Mouse (Mus musculus) cerebellum, adult 9-11 months (tissue): ENCODE data around the gene Nme9.

Experiments used
- DNase-seq: peaks from one replicate; pipeline ENCODE4 v3.0.0; 2022

Nme9 gene

DNA sequence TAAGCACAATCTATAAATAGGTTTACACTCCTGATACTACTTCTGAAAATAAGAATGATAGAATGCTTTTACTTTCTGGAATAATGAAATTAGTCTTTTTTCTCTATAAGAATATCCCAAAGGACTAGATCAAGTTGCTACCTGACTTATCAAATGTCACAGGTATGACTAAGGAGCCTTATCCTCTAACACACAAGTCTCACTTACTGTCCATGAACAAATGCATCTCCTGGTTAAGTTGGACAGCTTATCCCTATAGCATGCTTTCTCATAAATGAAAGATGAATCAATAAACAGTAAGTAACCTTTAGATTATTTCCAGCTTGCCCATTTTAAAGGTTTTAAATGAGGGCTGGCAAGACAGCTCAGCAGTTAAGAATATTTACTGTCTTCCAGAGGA, 33.4 kb downstream of the Nme9 start:
- DNase-seq: no peak

DNA sequence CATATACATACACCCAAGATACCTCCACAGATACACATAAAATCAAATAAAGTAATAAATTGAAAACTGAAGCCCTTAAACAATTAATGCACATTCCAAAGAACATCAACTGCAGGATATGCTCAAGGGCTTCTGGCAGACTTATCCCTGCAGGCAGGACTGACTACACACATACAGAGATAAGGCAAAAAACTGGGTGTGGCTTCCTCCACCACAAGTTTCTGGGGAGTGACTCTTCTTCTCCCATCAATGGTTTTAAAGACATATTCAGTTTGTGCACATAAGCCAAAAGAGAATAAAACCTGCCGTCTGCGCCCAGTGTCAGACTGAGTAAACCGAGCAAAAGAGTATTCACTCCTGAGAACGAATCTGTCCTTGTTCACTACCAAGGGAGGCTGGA, 33.9 kb downstream of the Nme9 start:
- no peak for DNase-seq

DNA sequence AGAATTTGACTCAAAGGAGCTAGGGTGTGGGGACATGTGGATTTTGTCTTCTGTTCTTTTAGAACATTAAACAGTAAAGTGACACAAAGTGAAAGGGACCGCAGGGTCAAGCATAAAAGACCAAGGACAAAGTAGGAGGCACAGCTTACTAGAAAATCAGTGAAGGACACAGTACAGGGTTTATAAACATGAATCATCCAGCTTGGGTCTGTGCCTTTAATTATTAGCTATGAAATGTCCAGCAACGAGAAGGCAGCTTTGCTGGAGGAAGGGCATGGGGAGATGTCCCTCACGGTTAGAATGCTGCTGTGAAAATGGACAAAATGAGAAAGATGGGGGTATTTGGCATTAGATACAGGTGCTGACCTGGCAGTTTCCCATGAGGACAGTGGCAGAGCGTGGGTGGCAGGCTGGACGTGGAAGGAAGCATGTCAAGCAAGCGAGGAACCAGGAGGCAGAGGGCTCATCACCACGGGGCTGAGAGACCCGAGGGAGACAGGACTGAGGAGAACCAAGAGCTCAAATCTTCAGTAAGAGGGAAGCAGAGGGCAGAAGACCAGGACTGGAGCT, 35.9 kb downstream of the Nme9 start:
- DNase-seq: no peak

DNA sequence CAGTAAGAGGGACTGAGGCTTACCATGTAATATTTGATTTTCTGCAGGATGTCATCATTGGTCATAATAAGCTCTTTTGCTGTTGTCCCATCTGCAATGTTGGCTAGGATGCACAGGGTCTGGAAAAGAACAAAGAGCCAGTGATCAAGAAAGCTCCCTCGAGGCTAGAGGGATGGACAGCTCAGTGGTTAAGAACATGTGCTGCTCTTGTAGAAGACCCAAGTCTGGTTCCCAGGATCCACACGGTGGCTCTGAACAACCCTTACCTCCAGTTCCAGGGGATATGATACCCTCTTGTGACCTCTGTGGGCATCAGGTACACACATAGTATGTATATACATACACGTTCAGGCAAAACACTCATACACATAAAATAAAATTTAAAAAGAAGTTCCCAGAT, 36.6 kb downstream of the Nme9 start:
- no peak for DNase-seq

DNA sequence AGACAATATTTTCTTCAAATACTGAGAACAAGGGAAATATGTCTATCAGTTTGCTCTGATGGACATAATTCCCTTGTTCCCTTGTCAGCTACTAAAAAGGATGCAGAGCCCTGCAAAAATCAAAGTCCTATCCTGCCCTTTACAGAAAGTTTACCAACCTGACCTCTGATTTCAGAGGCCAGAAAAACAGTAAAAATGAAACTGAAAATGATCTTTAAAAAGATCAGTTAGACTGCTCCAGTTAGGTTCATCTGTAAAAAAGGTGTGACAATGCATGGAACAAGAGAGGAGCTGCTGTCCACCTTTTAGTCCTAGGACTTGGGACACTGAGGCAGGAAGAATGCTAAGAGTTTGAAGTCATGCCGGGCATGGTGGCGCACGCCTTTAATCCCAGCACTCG, 39.8 kb downstream of the Nme9 start:
- no peak for DNase-seq

DNA sequence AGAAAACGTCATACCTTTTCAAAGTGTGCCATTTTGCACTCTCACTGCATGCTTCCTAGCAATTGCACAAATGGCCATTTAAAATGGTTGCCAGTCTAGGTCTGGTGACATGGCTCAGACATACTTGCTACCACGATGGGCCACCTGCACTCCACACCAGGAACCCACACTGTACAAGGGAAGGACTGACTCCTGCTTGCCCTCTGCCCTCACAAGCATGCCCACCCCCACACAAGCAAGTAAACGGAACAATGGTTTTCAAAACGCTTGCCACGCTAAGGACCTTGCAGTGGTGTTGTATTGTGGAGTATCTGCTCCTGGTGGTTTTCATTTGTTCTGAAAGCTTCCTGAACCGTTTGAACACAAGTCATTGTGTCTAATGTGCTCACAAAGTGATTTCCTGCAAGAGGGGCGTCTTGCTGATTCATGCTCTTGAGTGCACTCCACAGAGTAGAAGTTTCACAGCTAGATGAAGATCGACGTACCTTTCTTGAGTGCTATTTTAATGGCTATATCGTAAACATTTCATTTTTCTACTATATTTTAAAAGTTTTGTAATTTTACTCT, 41.4 kb downstream of the Nme9 start:
- no peak for DNase-seq

DNA sequence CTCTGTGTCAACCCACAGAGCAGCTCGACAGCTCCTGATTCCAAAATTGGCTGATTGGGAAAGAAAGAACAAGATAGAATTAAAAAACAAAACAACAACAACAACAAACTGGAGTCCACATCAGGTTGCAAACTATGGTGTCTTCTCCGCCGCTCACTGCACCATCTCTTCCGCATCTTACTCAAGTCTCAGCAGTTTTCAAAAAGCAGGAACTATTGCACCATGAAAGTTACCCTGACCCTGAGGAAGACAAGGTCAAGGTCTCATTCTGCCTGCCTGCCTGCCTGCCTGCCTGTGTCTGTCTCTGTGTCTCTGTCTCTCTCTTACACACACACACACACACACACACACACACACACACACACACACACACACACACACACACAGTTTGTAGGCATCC, 48.1 kb downstream of the Nme9 start:
- no peak for DNase-seq

DNA sequence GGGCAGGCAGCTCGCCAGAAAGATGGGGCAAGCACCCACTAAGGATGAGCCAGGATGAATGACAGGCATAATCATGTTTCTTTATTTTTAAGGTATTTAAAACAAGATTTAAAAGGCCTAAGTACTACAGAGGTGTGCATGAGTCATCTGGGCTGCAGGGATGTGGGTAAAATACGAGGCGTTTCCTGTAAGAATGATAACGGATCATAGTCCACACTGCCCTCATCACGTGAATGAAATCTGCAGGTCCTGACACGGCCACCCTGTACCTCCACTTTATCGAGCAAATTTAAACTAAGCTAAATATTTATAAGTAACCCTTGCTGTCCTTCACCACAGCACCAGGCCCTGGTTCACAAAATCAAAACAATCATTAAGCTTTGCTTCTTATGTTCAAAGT, 54.6 kb downstream of the Nme9 start:
- no peak for DNase-seq
